In the genomic region with DNA sequence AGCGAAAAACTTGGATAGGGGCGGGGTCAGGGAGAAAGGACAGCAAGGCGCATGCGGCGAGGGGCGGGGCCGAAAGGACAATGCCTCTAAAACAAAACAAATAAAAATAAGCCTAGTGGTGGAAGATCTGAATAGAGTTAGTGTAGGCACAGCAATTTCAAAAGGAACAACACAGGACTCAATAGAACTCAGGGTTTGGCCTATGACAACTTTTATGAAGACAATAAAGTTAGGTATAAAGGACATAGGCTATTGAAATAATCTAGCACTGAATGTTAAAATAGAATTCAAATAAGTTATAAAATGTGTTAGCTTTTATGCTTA, we compare ENCODE assay signal across 8 mouse cellular contexts. TPM values are rescaled to one million over a fixed set of nuclear protein-coding genes. Genes with fewer than 3 reads are reported as not detected.
DNase-seq lines count a peak whose midpoint lies in the region; ATAC-seq and TF ChIP-seq lines count a peak whose summit lies in the region.

No protein-coding gene starts in this region.

- H3K9me3 ChIP-seq in heart, embryonic 16.5 days (replicated peaks; ENCODE audit: control insufficient read depth, low read length): no peaks in the 10 kb centered on the region
- H3K9me3 ChIP-seq in liver, embryonic 15.5 days (replicated peaks): no peaks in the 10 kb centered on the region
- H3K9me3 ChIP-seq in stomach, embryonic 16.5 days (replicated peaks; ENCODE audit: control insufficient read depth, low read length): peaks cover 6% of the 10 kb centered on the region

- H3K4me3 ChIP-seq in testis, adult 2 months (ENCODE audit: control insufficient read depth, low read depth, low read length): peak overlapping the region; percentile 94
- peak overlapping the region; percentile 92 for H3K4me3 ChIP-seq in heart, embryonic 16.5 days (ENCODE audit: low read length)
- peak overlapping the region; percentile 86 for H3K4me3 ChIP-seq in liver, embryonic 15.5 days (replicated peaks)
- peak overlapping the region; percentile 94 for H3K4me3 ChIP-seq in stomach, embryonic 16.5 days (replicated peaks; ENCODE audit: low read length)

- H3K4me1 ChIP-seq in testis, adult 2 months (ENCODE audit: control insufficient read depth, insufficient read depth, low read length): peaks cover 9% of the 10 kb centered on the region
- H3K4me1 ChIP-seq in heart, embryonic 16.5 days (ENCODE audit: control insufficient read depth, insufficient read depth, low read length): peaks cover 15% of the 10 kb centered on the region
- H3K4me1 ChIP-seq in liver, embryonic 15.5 days (replicated peaks): peaks cover 29% of the 10 kb centered on the region
- peaks cover 11% of the 10 kb centered on the region for H3K4me1 ChIP-seq in stomach, embryonic 16.5 days (ENCODE audit: control insufficient read depth, insufficient read depth, low read length)

- WGBS in heart, embryonic 16.5 days: 0% methylated on average over 7 of the region's 7 CpGs
- WGBS in liver, embryonic 15.5 days (ENCODE audit: insufficient replicate concordance): 0% methylated on average over 7 of the region's 7 CpGs
- 0% methylated on average over 7 of the region's 7 CpGs for WGBS in stomach, embryonic 16.5 days

- no peaks in the 10 kb centered on the region for H3K36me3 ChIP-seq in testis, adult 2 months (ENCODE audit: control insufficient read depth, insufficient read depth, low read length)
- peaks cover 42% of the 10 kb centered on the region for H3K36me3 ChIP-seq in heart, embryonic 16.5 days (ENCODE audit: control insufficient read depth, insufficient read depth)
- peaks cover 33% of the 10 kb centered on the region for H3K36me3 ChIP-seq in liver, embryonic 15.5 days (replicated peaks)
- peaks cover 34% of the 10 kb centered on the region for H3K36me3 ChIP-seq in stomach, embryonic 16.5 days (ENCODE audit: control insufficient read depth, insufficient read depth, low read length)

- H3K27me3 ChIP-seq in testis, adult 2 months (ENCODE audit: control insufficient read depth, insufficient read depth, low read length): no peaks in the 10 kb centered on the region
- no peaks in the 10 kb centered on the region for H3K27me3 ChIP-seq in heart, embryonic 16.5 days (ENCODE audit: control insufficient read depth, insufficient read depth, low read length)
- H3K27me3 ChIP-seq in liver, embryonic 15.5 days: no peaks in the 10 kb centered on the region
- no peaks in the 10 kb centered on the region for H3K27me3 ChIP-seq in stomach, embryonic 16.5 days (ENCODE audit: control insufficient read depth, insufficient read depth, low read length)

- DNase-seq in testis, postnatal 10 days (ENCODE audit: low spot score): no peak
- no peak for DNase-seq in adrenal gland, adult (ENCODE audit: inconsistent age in 2 of 2, low spot score in 1 of 2)
- DNase-seq in cerebellum, adult 8-10 months: no peak

- H3K4me2 ChIP-seq in heart, embryonic 16.5 days (ENCODE audit: low read depth, low read length): peak overlapping the region; percentile 92
- H3K4me2 ChIP-seq in liver, embryonic 15.5 days: peak overlapping the region; percentile 97
- H3K4me2 ChIP-seq in stomach, embryonic 16.5 days (ENCODE audit: low read depth, low read length): peak overlapping the region; percentile 93

- ATAC-seq in heart, embryonic 16.5 days (replicated peaks; ENCODE audit: extremely low read depth, insufficient read depth, low FRiP score): no peak
- ATAC-seq in liver, embryonic 15.5 days (ENCODE audit: insufficient read depth): no peak
- ATAC-seq in stomach, embryonic 16.5 days (ENCODE audit: insufficient read depth, low FRiP score): no peak
- ATAC-seq in granulocyte monocyte progenitor cell, adult 5-6 weeks (replicated peaks; ENCODE audit: poor library complexity, severe bottlenecking): no peak

- TF ChIP-seq POLR2A in testis, adult 2 months (IDR thresholded peaks at IDR 0.05; ENCODE audit: control insufficient read depth, low read depth, low read length): no peak

- TF ChIP-seq CTCF in testis, adult 2 months (IDR thresholded peaks at IDR 0.05; ENCODE audit: control insufficient read depth, insufficient read depth, insufficient replicate concordance, low read depth, low read length): no peak

- H3K9ac ChIP-seq in heart, embryonic 16.5 days (ENCODE audit: low read length): peak overlapping the region; percentile 94
- H3K9ac ChIP-seq in liver, embryonic 15.5 days: no peak overlapping the region
- H3K9ac ChIP-seq in stomach, embryonic 16.5 days (ENCODE audit: low read length): no peak overlapping the region

- H3K27ac ChIP-seq in testis, adult 2 months (ENCODE audit: control insufficient read depth, insufficient read depth, low read depth, low read length): no peak overlapping the region
- H3K27ac ChIP-seq in heart, embryonic 16.5 days (ENCODE audit: low read length): peak overlapping the region; percentile 98
- peak overlapping the region; percentile 95 for H3K27ac ChIP-seq in liver, embryonic 15.5 days (replicated peaks)
- H3K27ac ChIP-seq in stomach, embryonic 16.5 days (ENCODE audit: low read length): peak overlapping the region; percentile 100

RNA-seq across cellular contexts. Expression of a gene that starts 0.3 kb away (rescaled TPM):
- polyA plus RNA-seq in testis, adult 2 months (2012; rRNA removed): 13.9 and 17.4 TPM in 2 replicates
- 19.6 and 22.5 TPM in 2 replicates for polyA plus RNA-seq in heart, embryonic 16.5 days (2015; fragmentation: Nextera tagmentation; extraction: Ambion mirVana)
- polyA plus RNA-seq in liver, embryonic 15.5 days (2015; fragmentation: Nextera tagmentation; extraction: Ambion mirVana): 7.7 and 9.2 TPM in 2 replicates
- 25.8 and 29.0 TPM in 2 replicates for polyA plus RNA-seq in stomach, embryonic 16.5 days (2015; fragmentation: Nextera tagmentation; extraction: Ambion mirVana)
- 20.4 and 32.2 TPM in 2 replicates for total RNA-seq in granulocyte monocyte progenitor cell, adult 5-6 weeks (2014; fragmentation: Nextera tagmentation)
- total RNA-seq in granulocyte monocyte progenitor cell, adult 5-6 weeks (2017): 9.2 and 14.0 TPM in 2 replicates

RNA-seq across cellular contexts. Expression of a gene that starts 1.6 kb away (rescaled TPM):
- polyA plus RNA-seq in testis, adult 2 months (2012; rRNA removed): 0.16 and 0.25 TPM in 2 replicates
- 2.0 and 2.7 TPM in 2 replicates for polyA plus RNA-seq in heart, embryonic 16.5 days (2015; fragmentation: Nextera tagmentation; extraction: Ambion mirVana)
- polyA plus RNA-seq in liver, embryonic 15.5 days (2015; fragmentation: Nextera tagmentation; extraction: Ambion mirVana): 1.0 and 1.4 TPM in 2 replicates
- 2.7 and 3.0 TPM in 2 replicates for polyA plus RNA-seq in stomach, embryonic 16.5 days (2015; fragmentation: Nextera tagmentation; extraction: Ambion mirVana)
- total RNA-seq in granulocyte monocyte progenitor cell, adult 5-6 weeks (2014; fragmentation: Nextera tagmentation): 6.4 and 8.4 TPM in 2 replicates
- total RNA-seq in granulocyte monocyte progenitor cell, adult 5-6 weeks (2017): 3.3 and 9.3 TPM in 2 replicates

RNA-seq across cellular contexts. Expression of a gene that starts 8.5 kb away (rescaled TPM):
- 1.1 and 1.2 TPM in 2 replicates for polyA plus RNA-seq in testis, adult 2 months (2012; rRNA removed)
- 0.90 and 1.2 TPM in 2 replicates for polyA plus RNA-seq in heart, embryonic 16.5 days (2015; fragmentation: Nextera tagmentation; extraction: Ambion mirVana)
- polyA plus RNA-seq in liver, embryonic 15.5 days (2015; fragmentation: Nextera tagmentation; extraction: Ambion mirVana): 0.55 and 0.62 TPM in 2 replicates
- polyA plus RNA-seq in stomach, embryonic 16.5 days (2015; fragmentation: Nextera tagmentation; extraction: Ambion mirVana): 1.3 and 1.4 TPM in 2 replicates
- total RNA-seq in granulocyte monocyte progenitor cell, adult 5-6 weeks (2014; fragmentation: Nextera tagmentation): not detected in 2 replicates
- not detected in 2 replicates for total RNA-seq in granulocyte monocyte progenitor cell, adult 5-6 weeks (2017)

RNA-seq across cellular contexts. Expression of a gene that starts 14.0 kb away (rescaled TPM):
- polyA plus RNA-seq in testis, adult 2 months (2012; rRNA removed): 0.08 and 0.17 TPM in 2 replicates
- polyA plus RNA-seq in heart, embryonic 16.5 days (2015; fragmentation: Nextera tagmentation; extraction: Ambion mirVana): 0.51 and 0.75 TPM in 2 replicates
- 0.71 and 0.82 TPM in 2 replicates for polyA plus RNA-seq in liver, embryonic 15.5 days (2015; fragmentation: Nextera tagmentation; extraction: Ambion mirVana)
- polyA plus RNA-seq in stomach, embryonic 16.5 days (2015; fragmentation: Nextera tagmentation; extraction: Ambion mirVana): 1.8 and 2.0 TPM in 2 replicates
- 0.73 and 1.7 TPM in 2 replicates for total RNA-seq in granulocyte monocyte progenitor cell, adult 5-6 weeks (2014; fragmentation: Nextera tagmentation)
- 0.72 and 1.6 TPM in 2 replicates for total RNA-seq in granulocyte monocyte progenitor cell, adult 5-6 weeks (2017)

RNA-seq across cellular contexts. Expression of a gene that starts 27.4 kb away (rescaled TPM):
- polyA plus RNA-seq in testis, adult 2 months (2012; rRNA removed): 78.5 and 79.3 TPM in 2 replicates
- polyA plus RNA-seq in heart, embryonic 16.5 days (2015; fragmentation: Nextera tagmentation; extraction: Ambion mirVana): 27.3 and 28.7 TPM in 2 replicates
- polyA plus RNA-seq in liver, embryonic 15.5 days (2015; fragmentation: Nextera tagmentation; extraction: Ambion mirVana): 17.9 and 19.5 TPM in 2 replicates
- 39.4 and 39.7 TPM in 2 replicates for polyA plus RNA-seq in stomach, embryonic 16.5 days (2015; fragmentation: Nextera tagmentation; extraction: Ambion mirVana)
- 28.0 and 33.3 TPM in 2 replicates for total RNA-seq in granulocyte monocyte progenitor cell, adult 5-6 weeks (2014; fragmentation: Nextera tagmentation)
- total RNA-seq in granulocyte monocyte progenitor cell, adult 5-6 weeks (2017): 39.4 and 45.1 TPM in 2 replicates
